Mouse (Mus musculus) G1E (cell line): ENCODE measurements around the gene Haspin. TPM values are rescaled to one million over a fixed set of nuclear protein-coding genes. Genes with fewer than 3 reads are reported as not detected.

Source experiments
- ATAC-seq: 2 replicates; pipeline ENCODE4 v1.8.0; 2016; ENCODE audit warnings: mild to moderate bottlenecking; ENCODE audit not compliant: insufficient number of reproducible peaks, poor library complexity, low FRiP score, severe bottlenecking; ENCODE audit errors: extremely low read depth
- DNase-seq: peaks from one replicate; pipeline ENCODE4 v3.0.0; 2012; ENCODE audit warnings: low spot score
- H3K27me3 ChIP-seq: 2 replicates; pipeline ENCODE4 v1.6.1; 2012; ENCODE audit warnings: mild to moderate bottlenecking, low read length, inconsistent platforms; ENCODE audit not compliant: insufficient read depth
- H3K36me3 ChIP-seq: replicated peaks from 2 replicates; pipeline ENCODE3; 2012; ENCODE audit warnings: mild to moderate bottlenecking, inconsistent platforms
- H3K4me1 ChIP-seq: 2 replicates; pipeline ENCODE4 v1.6.1; 2012; ENCODE audit warnings: low read depth, low read length, inconsistent platforms, mixed read lengths; ENCODE audit not compliant: insufficient read depth
- H3K4me3 ChIP-seq: 2 replicates; pipeline ENCODE4 v1.5.1; 2012; ENCODE audit warnings: low read depth, mild to moderate bottlenecking, inconsistent platforms, low read length, moderate library complexity, mixed read lengths
- H3K9me3 ChIP-seq: replicated peaks from 2 replicates; pipeline ENCODE4 v1.6.1; 2012; ENCODE audit warnings: inconsistent platforms
- CTCF ChIP-seq: IDR thresholded peaks from 2 replicates; pipeline ENCODE4 v1.5.1; 2012; ENCODE audit warnings: low read depth, low read length, inconsistent platforms, mixed read lengths
- GATA1 ChIP-seq: IDR thresholded peaks from 2 replicates; pipeline ENCODE4 v1.6.1; 2012; ENCODE audit warnings: borderline replicate concordance, low read length, inconsistent platforms, mixed read lengths
- GATA2 ChIP-seq: IDR thresholded peaks from 2 replicates; pipeline ENCODE4 v1.6.1; 2012; ENCODE audit warnings: low read depth, low read length, inconsistent platforms, borderline replicate concordance
- POLR2AphosphoS5 ChIP-seq: IDR thresholded peaks from 2 replicates; pipeline ENCODE4 v1.6.1; 2012; ENCODE audit warnings: low read depth, low read length, inconsistent platforms; ENCODE audit not compliant: insufficient replicate concordance
- TAL1 ChIP-seq: conservative IDR thresholded peaks from 2 replicates; pipeline ENCODE4 v1.6.1; 2012; ENCODE audit warnings: low read depth, low read length, inconsistent platforms, mixed read lengths
- polyA plus RNA-seq: library from polyadenylated mRNA; stranded (reverse); fragments of >175 nt; gene quantifications from 2 replicates; pipeline ENCODE4 v1.2.3, GENCODE M21; 2012
- total RNA-seq, 2 experiments: library from RNA; stranded (forward) in 1 of 2; stranded (reverse) in 1 of 2; fragments of 200-1000 nt in 1 of 2; fragments of >200 nt in 1 of 2; fragmentation: Nextera tagmentation in 1 of 2; gene quantifications; 2 replicates each; pipeline ENCODE4 v1.2.3; 2014 to 2017

Gene Haspin
- total and polyA plus RNA-seq, 3 experiments: 16.7 to 19.5 (median 17.5) TPM

GRCm38 (mm10) chr11:73168071-73168470 is 30.0 kb upstream of the Haspin start:
- Histone ChIP-seq H3K36me3 (peaks cover 74% of the 10 kb centered on the region), H3K9me3 (no peaks in the 10 kb centered on the region), H3K27me3 (no peaks in the 10 kb centered on the region), H3K4me3 (no peak overlapping the region), H3K4me1 (peaks cover 40% of the 10 kb centered on the region)
- no peak for ATAC-seq
- no peak for DNase-seq
- TF ChIP-seq POLR2AphosphoS5 (no peak), TAL1 (no peak), GATA1 (no peak), CTCF (no peak), GATA2 (no peak)

- H3K9me3 ChIP-seq: no peaks in the 10 kb centered on the region
- no peak for TF ChIP-seq POLR2AphosphoS5
- DNase-seq (no peak), ATAC-seq (no peak)
- H3K4me1 ChIP-seq: peaks cover 18% of the 10 kb centered on the region
- H3K27me3 ChIP-seq: peaks cover 25% of the 10 kb centered on the region
- H3K36me3 ChIP-seq: peaks cover 17% of the 10 kb centered on the region
- no peak overlapping the region for H3K4me3 ChIP-seq
These were observed 24.2 kb upstream of the Haspin start for GRCm38 (mm10) chr11:73162284-73162683.

GRCm38 (mm10) chr11:73161616-73162015 is 23.5 kb upstream of the Haspin start:
- Histone ChIP-seq H3K9me3 (no peaks in the 10 kb centered on the region), H3K36me3 (peaks cover 10% of the 10 kb centered on the region), H3K4me3 (no peak overlapping the region), H3K27me3 (peaks cover 30% of the 10 kb centered on the region), H3K4me1 (peaks cover 18% of the 10 kb centered on the region)
- TF ChIP-seq POLR2AphosphoS5: no peak
- no peak for TF ChIP-seq GATA2
- TF ChIP-seq GATA1: no peak
- no peak for TF ChIP-seq CTCF
- TF ChIP-seq TAL1: no peak
- ATAC-seq (no peak), DNase-seq (no peak)

GRCm38 (mm10) chr11:73160811-73161200 is 22.7 kb upstream of the Haspin start:
- Histone ChIP-seq H3K4me3 (no peak overlapping the region), H3K27me3 (peaks cover 31% of the 10 kb centered on the region)

GRCm38 (mm10) chr11:73159957-73160810 is 22.1 kb upstream of the Haspin start, which contains the start of gene P2rx5:
TSS of gene P2rx5 (plus strand) at chr11:73160421.
- no peaks in the 10 kb centered on the region for H3K9me3 ChIP-seq
- peaks cover 3% of the 10 kb centered on the region for H3K36me3 ChIP-seq
- ATAC-seq: no peak
- no peak within 1 kb of the TSS for H3K4me3 ChIP-seq
- TF ChIP-seq GATA2: no peak
- no peak for TF ChIP-seq GATA1
- no peak for DNase-seq
- H3K27me3 ChIP-seq: peaks cover 34% of the 10 kb centered on the region
- H3K4me1 ChIP-seq: peaks cover 9% of the 10 kb centered on the region

More at GRCm38 (mm10) chr11:73160811-73161200, 22.7 kb upstream of the Haspin start:
- H3K36me3 ChIP-seq: peaks cover 3% of the 10 kb centered on the region
- no peaks in the 10 kb centered on the region for H3K9me3 ChIP-seq
- H3K4me1 ChIP-seq: peaks cover 13% of the 10 kb centered on the region
- DNase-seq: no peak
- TF ChIP-seq GATA2: no peak
- no peak for TF ChIP-seq CTCF
- no peak for ATAC-seq

GRCm38 (mm10) chr11:73155071-73155470 is 17.0 kb upstream of the Haspin start:
- no peak for ATAC-seq
- H3K36me3 ChIP-seq: no peaks in the 10 kb centered on the region
- no peak overlapping the region for H3K4me3 ChIP-seq
- TF ChIP-seq GATA2 (no peak), GATA1 (no peak), POLR2AphosphoS5 (no peak), TAL1 (no peak), CTCF (no peak)
- H3K9me3 ChIP-seq: no peaks in the 10 kb centered on the region
- H3K27me3 ChIP-seq: peaks cover 38% of the 10 kb centered on the region
- H3K4me1 ChIP-seq: no peaks in the 10 kb centered on the region
- DNase-seq: no peak
